Mouse (Mus musculus) intestine, embryonic 16.5 days (tissue): Measurements from ENCODE around the gene Senp7. TPM values are rescaled to one million over a fixed set of nuclear protein-coding genes. Genes with fewer than 3 reads are reported as not detected.

Experiments
- ATAC-seq: fragments of 200-750 bp; cut with Nextera tagmentation; 2 replicates; pipeline ENCODE4 v1.8.0; 2017; ENCODE audit warnings: moderate TSS enrichment, moderate library complexity
- H3K27ac ChIP-seq: fragments of 300-500 bp; sonication (generic); 2 replicates; pipeline ENCODE4 v1.5.1; 2014; ENCODE audit warnings: mild to moderate bottlenecking, low read length
- H3K27me3 ChIP-seq: fragments of 300-500 bp; sonication (generic); replicated peaks from 2 replicates; pipeline ENCODE4 v1.6.1; 2014; ENCODE audit warnings: low read length, control low read depth, mixed read lengths; ENCODE audit not compliant: control insufficient read depth, insufficient read depth
- H3K36me3 ChIP-seq: fragments of 300-500 bp; sonication (generic); 2 replicates; pipeline ENCODE4 v1.6.1; 2014; ENCODE audit warnings: low read length, control low read depth; ENCODE audit not compliant: control insufficient read depth, insufficient read depth
- H3K4me1 ChIP-seq: fragments of 300-500 bp; sonication (generic); 2 replicates; pipeline ENCODE4 v1.6.1; 2014; ENCODE audit warnings: low read length, control low read depth, mixed read lengths; ENCODE audit not compliant: control insufficient read depth, insufficient read depth
- H3K4me2 ChIP-seq: fragments of 300-500 bp; sonication (generic); 2 replicates; pipeline ENCODE4 v1.6.1; 2014; ENCODE audit warnings: low read depth, low read length, control low read depth
- H3K4me3 ChIP-seq: fragments of 300-500 bp; sonication (generic); 2 replicates; pipeline ENCODE4 v1.5.1; 2014; ENCODE audit warnings: mild to moderate bottlenecking, low read length
- H3K9ac ChIP-seq: fragments of 300-500 bp; sonication (generic); 2 replicates; pipeline ENCODE4 v1.6.1; 2014; ENCODE audit warnings: low read depth, low read length
- H3K9me3 ChIP-seq: fragments of 300-500 bp; sonication (generic); 2 replicates; pipeline ENCODE4 v1.6.1; 2016; ENCODE audit warnings: low read length, control low read depth; ENCODE audit not compliant: control insufficient read depth
- WGBS: fragments of 180-500 bp; shearing (Covaris S2); extraction: QIAGEN DNeasy Blood & Tissue Kit; methylation state at CpG from one replicate; pipeline ENCODE4 v1.1.7; 2014; 5-methylcytosine and 5-hydroxymethylcytosine counted together
- microRNA-seq: library from miRNA; unstranded; fragments of <30 nt; microRNA quantifications from one replicate; pipeline ENCODE4, GENCODE M21; 2016
- polyA plus RNA-seq: library from polyadenylated mRNA; unstranded; fragments of >200 nt; fragmentation: Nextera tagmentation; extraction: Ambion mirVana; gene quantifications from 2 replicates; pipeline ENCODE4 v1.2.1, GENCODE M21; 2015

Senp7 gene
- polyA plus RNA-seq, 1 experiment from 2014 or later = 20.5 TPM

DNA sequence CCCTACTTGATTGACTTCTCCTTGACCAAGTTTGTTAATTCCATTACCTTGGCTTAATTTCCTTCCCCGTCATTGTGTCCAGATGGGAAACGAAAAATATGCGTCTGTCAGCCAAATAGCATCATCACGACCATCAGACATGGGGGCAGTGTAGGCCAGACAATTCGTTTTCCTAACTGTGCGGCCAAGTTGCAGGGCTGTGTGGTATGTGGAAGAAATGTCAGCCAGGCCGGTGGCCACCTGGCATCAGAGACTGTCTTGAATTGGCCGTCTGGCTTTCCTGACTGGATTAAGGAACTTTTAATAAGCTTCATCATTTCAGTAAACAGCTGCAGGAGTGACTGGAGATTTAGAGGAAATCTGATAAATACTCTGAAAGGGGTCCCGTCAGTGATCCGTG, 184.6 kb downstream of the Senp7 start:
- Histone ChIP-seq H3K4me1 (no peaks in the 10 kb centered on the region), H3K36me3 (no peaks in the 10 kb centered on the region), H3K9ac (no peak overlapping the region), H3K4me2 (no peak overlapping the region), H3K4me3 (no peak overlapping the region), H3K27ac (no peak overlapping the region), H3K27me3 (no peaks in the 10 kb centered on the region), H3K9me3 (no peaks in the 10 kb centered on the region)
- ATAC-seq = no peak
- WGBS = 78% methylated on average over 10 of the region's 10 CpGs

Small RNA genes lying within 50 kb of the gene (microRNA-seq; reads per million reads assigned to microRNA genes)
- gene Gm24047 = not detected

Other genes starting within 250 kb of the Senp7 start
- 8.8 and 10.2 TPM in 2 replicates for gene Nfkbiz, start 209.4 kb upstream of the Senp7 start, polyA plus RNA-seq
- gene Nxpe3, start 153.1 kb upstream of the Senp7 start, polyA plus RNA-seq = 1.5 and 1.7 TPM in 2 replicates
- 4.7 and 5.8 TPM in 2 replicates for gene Cep97, start 113.5 kb upstream of the Senp7 start, polyA plus RNA-seq
- gene Rpl24, start 82.1 kb upstream of the Senp7 start, polyA plus RNA-seq = 606 and 662 TPM in 2 replicates
- gene Zbtb11, start 74.5 kb upstream of the Senp7 start, polyA plus RNA-seq = 12.0 and 12.7 TPM in 2 replicates
- 161 and 177 TPM in 2 replicates for gene Pcnp, start 18.6 kb upstream of the Senp7 start, polyA plus RNA-seq
- 25.7 and 30.4 TPM in 2 replicates for gene Trmt10c, start 10.5 kb upstream of the Senp7 start, polyA plus RNA-seq
- gene Impg2, start 156.0 kb downstream of the Senp7 start, polyA plus RNA-seq = 0.05 and 0.06 TPM in 2 replicates